Mouse (Mus musculus) spleen, adult 2 months (tissue): ENCODE measurements at regions not wholly inside any gene's neighbourhood (a gene's known extent, or its start where the extent isn't known, plus 50 kb on each side); places are given as distances from the start of the nearest gene placed in this dataset.
A peak's percentile ranks its signal among the peaks of the same experiment; 100 is the strongest.

Experiments used
- DNase-seq, 2 experiments: peaks; one replicate each; pipeline versions ENCODE4 v3.0.0 to v3.0.0-alpha.2; 2012 to 2021; ENCODE audit warnings: low spot score in 2 of 2, low read depth in 1 of 2
- H3K27ac ChIP-seq: fragments of 200-500 bp; 2 replicates; pipeline ENCODE4 v1.5.1; 2012; ENCODE audit warnings: low read length, inconsistent platforms; ENCODE audit not compliant: insufficient read depth
- H3K27me3 ChIP-seq: fragments of 200-500 bp; 2 replicates; pipeline ENCODE4 v1.6.1; 2012; ENCODE audit warnings: mild to moderate bottlenecking, moderate library complexity, low read length, inconsistent platforms; ENCODE audit not compliant: control insufficient read depth, insufficient read depth
- H3K36me3 ChIP-seq: fragments of 200-500 bp; 2 replicates; pipeline ENCODE4 v1.6.1; 2012; ENCODE audit warnings: mild to moderate bottlenecking, low read length, inconsistent platforms; ENCODE audit not compliant: control insufficient read depth, insufficient read depth
- H3K4me1 ChIP-seq: fragments of 200-500 bp; 2 replicates; pipeline ENCODE4 v1.6.1; 2011; ENCODE audit warnings: inconsistent platforms; ENCODE audit not compliant: control insufficient read depth, insufficient read depth, insufficient read length
- H3K4me3 ChIP-seq: fragments of 200-500 bp; 2 replicates; pipeline ENCODE4 v1.5.1; 2011; ENCODE audit warnings: mild to moderate bottlenecking, inconsistent platforms; ENCODE audit not compliant: insufficient read depth, insufficient read length; ENCODE audit errors: extremely low read depth
- CTCF ChIP-seq: fragments of 200-500 bp; IDR thresholded peaks from 2 replicates; pipeline ENCODE4 v1.5.1; 2011; ENCODE audit warnings: mild to moderate bottlenecking, inconsistent platforms; ENCODE audit not compliant: insufficient read depth, insufficient read length, insufficient replicate concordance; ENCODE audit errors: extremely low read depth
- POLR2A ChIP-seq: fragments of 200-500 bp; IDR thresholded peaks from 2 replicates; pipeline ENCODE4 v1.6.1; 2011; ENCODE audit warnings: low read depth, low read length, inconsistent platforms
- WGBS: fragments of 180-500 bp; shearing (Covaris S2); methylation state at CpG from one replicate; pipeline ENCODE4 v1.1.7; 2018; 5-methylcytosine and 5-hydroxymethylcytosine counted together

GRCm38 (mm10) chr15:51681191-51681590 is 2203.5 kb upstream of the Gm7489 start:
- Histone ChIP-seq H3K27me3 (no peaks in the 10 kb centered on the region), H3K4me3 (no peak overlapping the region), H3K4me1 (no peaks in the 10 kb centered on the region), H3K36me3 (no peaks in the 10 kb centered on the region), H3K27ac (no peak overlapping the region)
- no peak for DNase-seq
- WGBS = 77% methylated on average over 6 of the region's 6 CpGs
- TF ChIP-seq POLR2A (no peak), CTCF (no peak)

GRCm38 (mm10) chr15:51682331-51682730 is 2202.4 kb upstream of the Gm7489 start:
- Histone ChIP-seq H3K27me3 (no peaks in the 10 kb centered on the region), H3K36me3 (no peaks in the 10 kb centered on the region), H3K27ac (no peak overlapping the region), H3K4me1 (no peaks in the 10 kb centered on the region), H3K4me3 (no peak overlapping the region)
- DNase-seq = no peak
- TF ChIP-seq POLR2A (no peak), CTCF (no peak)
- 84% methylated on average over 5 of the region's 5 CpGs for WGBS

- Histone ChIP-seq H3K4me3 (no peak overlapping the region), H3K4me1 (no peaks in the 10 kb centered on the region), H3K27ac (no peak overlapping the region), H3K27me3 (no peaks in the 10 kb centered on the region), H3K36me3 (no peaks in the 10 kb centered on the region)
- TF ChIP-seq POLR2A (no peak), CTCF (no peak)
- no peak for DNase-seq
- 88% methylated on average over 13 of the region's 13 CpGs for WGBS
These were observed 2197.6 kb upstream of the Gm7489 start for GRCm38 (mm10) chr15:51687007-51687540.

GRCm38 (mm10) chr15:51689498-51689897 is 2195.2 kb upstream of the Gm7489 start:
- TF ChIP-seq POLR2A = no peak
- no peak for TF ChIP-seq CTCF
- no peaks in the 10 kb centered on the region for H3K27me3 ChIP-seq
- 10% methylated on average over 1 of the region's 1 CpGs for whole genome bisulfite sequencing
- no peaks in the 10 kb centered on the region for H3K4me1 ChIP-seq
- DNase-seq = no peak
- H3K27ac ChIP-seq = no peak overlapping the region
- no peak overlapping the region for H3K4me3 ChIP-seq
- H3K36me3 ChIP-seq = no peaks in the 10 kb centered on the region

GRCm38 (mm10) chr15:51692671-51693070 is 2192.0 kb upstream of the Gm7489 start:
- Histone ChIP-seq H3K27ac (no peak overlapping the region), H3K4me3 (no peak overlapping the region), H3K27me3 (no peaks in the 10 kb centered on the region), H3K4me1 (no peaks in the 10 kb centered on the region), H3K36me3 (no peaks in the 10 kb centered on the region)
- WGBS = 69% methylated on average over 4 of the region's 4 CpGs
- no peak for TF ChIP-seq CTCF
- no peak for TF ChIP-seq POLR2A
- no peak for DNase-seq

- H3K4me3 ChIP-seq = no peak overlapping the region
- no peaks in the 10 kb centered on the region for H3K4me1 ChIP-seq
- WGBS = 71% methylated on average over 11 of the region's 11 CpGs
- DNase-seq = peak in 1 of 2 experiments; percentile 11
- TF ChIP-seq POLR2A = no peak
- peak; percentile 21; the same call in 1 of the 2 replicates for TF ChIP-seq CTCF
- H3K27ac ChIP-seq = no peak overlapping the region
- no peaks in the 10 kb centered on the region for H3K36me3 ChIP-seq
- H3K27me3 ChIP-seq = no peaks in the 10 kb centered on the region
These were observed 2188.2 kb upstream of the Gm7489 start for GRCm38 (mm10) chr15:51696344-51697016.

- no peak overlapping the region for H3K27ac ChIP-seq
- H3K36me3 ChIP-seq = no peaks in the 10 kb centered on the region
- WGBS = 97% methylated on average over 1 of the region's 1 CpGs
- no peaks in the 10 kb centered on the region for H3K27me3 ChIP-seq
- H3K4me3 ChIP-seq = no peak overlapping the region
- DNase-seq = no peak
- no peaks in the 10 kb centered on the region for H3K4me1 ChIP-seq
- TF ChIP-seq POLR2A (no peak), CTCF (no peak)
These were observed 2180.5 kb upstream of the Gm7489 start for GRCm38 (mm10) chr15:51704198-51704597.
